Mouse (Mus musculus): ENCODE measurements around the gene Trim7.
A peak's percentile ranks its signal among the peaks of the same experiment; 100 is the strongest.

GRCm38 (mm10) chr11:48871817-48872541 lies 46.0 kb downstream of the Trim7 start:
- no peak for TF ChIP-seq ZC3H11A (IDR thresholded peaks at IDR 0.05; ENCODE audit: low read depth, low read length)
- TF ChIP-seq SMC3 (IDR thresholded peaks at IDR 0.05; ENCODE audit: low read depth, low read length), result no peak
- TF ChIP-seq CHD2 (IDR thresholded peaks at IDR 0.05; ENCODE audit: low read length), result no peak
- TF ChIP-seq NRF1 (IDR thresholded peaks at IDR 0.05; ENCODE audit: insufficient read depth, low read depth, low read length, poor library complexity, severe bottlenecking), result no peak
- no peak for TF ChIP-seq CTCF (IDR thresholded peaks at IDR 0.05 in 2 of 3, conservative IDR thresholded peaks at IDR 0.05 in 1 of 3; ENCODE audit: control insufficient read depth in 1 of 3, insufficient read depth in 1 of 3, low read depth in 2 of 3, low read length in 3 of 3, poor library complexity in 1 of 3, severe bottlenecking in 1 of 3)
- no peak; a peak in 1 of 4 replicates for TF ChIP-seq EP300 (IDR thresholded peaks at IDR 0.05; ENCODE audit: low read depth in 1 of 2, low read length in 2 of 2)
- peak in 1 of 2 experiments; percentile 70; a peak in 2 of 4 replicates for TF ChIP-seq POLR2A (IDR thresholded peaks at IDR 0.05; ENCODE audit: control insufficient read depth in 1 of 2, insufficient read depth in 1 of 2, low read depth in 1 of 2, low read length in 2 of 2, poor library complexity in 1 of 2)
- no peak; the same call in 1 of the 2 replicates for TF ChIP-seq MAFK (IDR thresholded peaks at IDR 0.05; ENCODE audit: borderline replicate concordance, low read depth, low read length)
- TF ChIP-seq TAL1 (IDR thresholded peaks at IDR 0.05; ENCODE audit: low read length), result no peak
- no peak for TF ChIP-seq MAX (IDR thresholded peaks at IDR 0.05; ENCODE audit: low read length)
- peak; percentile 33; the same call in 1 of the 2 replicates for TF ChIP-seq TCF12 (IDR thresholded peaks at IDR 0.05; ENCODE audit: low read depth, low read length)
- peak; percentile 23 for TF ChIP-seq GATA1 (IDR thresholded peaks at IDR 0.05; ENCODE audit: low read depth, low read length)
- no peak for TF ChIP-seq RCOR1 (IDR thresholded peaks at IDR 0.05; ENCODE audit: low read depth, low read length)
- TF ChIP-seq USF1 (IDR thresholded peaks at IDR 0.05; ENCODE audit: low read depth, low read length), result no peak
